In genomic region chr19:46523131-46523479, GRCm38 (mm10) we compare ENCODE assay signal across 7 mouse cellular contexts. TPM values are rescaled to one million over a fixed set of nuclear protein-coding genes. Genes with fewer than 3 reads are reported as not detected.
A peak's percentile ranks its signal among the peaks of the same experiment; 100 is the strongest.
DNase-seq lines count a peak whose midpoint lies in the region; ATAC-seq and TF ChIP-seq lines count a peak whose summit lies in the region.

No protein-coding gene starts in this region.

- peak overlapping the region; percentile 81 for H3K27ac ChIP-seq in lung, embryonic 14.5 days (ENCODE audit: low read depth)
- H3K27ac ChIP-seq in forebrain, embryonic 12.5 days: peak overlapping the region; percentile 95
- 0 out of 2 replicates have a peak overlapping the region, but pooled peaks have one; percentile 33 for H3K27ac ChIP-seq in limb, embryonic 14.5 days (replicated peaks; ENCODE audit: low read depth, low read length)
- H3K27ac ChIP-seq in stomach, embryonic 16.5 days (ENCODE audit: low read length): peak overlapping the region; percentile 83

- H3K4me2 ChIP-seq in lung, embryonic 14.5 days: peak overlapping the region; percentile 61
- peak overlapping the region; percentile 54 for H3K4me2 ChIP-seq in forebrain, embryonic 12.5 days
- peak overlapping the region; percentile 39 for H3K4me2 ChIP-seq in limb, embryonic 14.5 days (replicated peaks; ENCODE audit: low read depth, low read length, severe bottlenecking)
- peak overlapping the region; percentile 50 for H3K4me2 ChIP-seq in stomach, embryonic 16.5 days (ENCODE audit: low read depth, low read length)

- no peak for ATAC-seq in lung, embryonic 14.5 days (ENCODE audit: insufficient read depth)
- no peak for ATAC-seq in forebrain, embryonic 12.5 days (ENCODE audit: low FRiP score)
- ATAC-seq in limb, embryonic 14.5 days (ENCODE audit: low FRiP score, low read depth): no peak
- ATAC-seq in stomach, embryonic 16.5 days (ENCODE audit: insufficient read depth, low FRiP score): no peak

- DNase-seq in lung, embryonic 14.5 days: peak; percentile 52
- DNase-seq in lung, postnatal 36 days: no peak
- no peak for DNase-seq in limb, embryonic 14.5 days (ENCODE audit: low spot score)
- DNase-seq in left cerebral cortex, postnatal 36 days (ENCODE audit: low spot score in 2 of 2): no peak
- no peak for DNase-seq in kidney, postnatal 25 days

- H3K36me3 ChIP-seq in lung, embryonic 14.5 days (ENCODE audit: insufficient read depth): no peaks in the 10 kb centered on the region
- no peaks in the 10 kb centered on the region for H3K36me3 ChIP-seq in forebrain, embryonic 12.5 days (replicated peaks)
- no peaks in the 10 kb centered on the region for H3K36me3 ChIP-seq in limb, embryonic 14.5 days (ENCODE audit: control insufficient read depth, insufficient read depth, low read length)
- H3K36me3 ChIP-seq in stomach, embryonic 16.5 days (ENCODE audit: control insufficient read depth, insufficient read depth, low read length): no peaks in the 10 kb centered on the region

- TF ChIP-seq CTCF in lung, embryonic 14.5 days (IDR thresholded peaks at IDR 0.05; ENCODE audit: low read depth): no peak

- no peaks in the 10 kb centered on the region for H3K27me3 ChIP-seq in lung, embryonic 14.5 days (ENCODE audit: insufficient read depth, low read length)
- H3K27me3 ChIP-seq in forebrain, embryonic 12.5 days: no peaks in the 10 kb centered on the region
- H3K27me3 ChIP-seq in limb, embryonic 14.5 days (ENCODE audit: control insufficient read depth, insufficient read depth, low read length): no peaks in the 10 kb centered on the region
- no peaks in the 10 kb centered on the region for H3K27me3 ChIP-seq in stomach, embryonic 16.5 days (ENCODE audit: control insufficient read depth, insufficient read depth, low read length)

- H3K4me3 ChIP-seq in lung, embryonic 14.5 days (ENCODE audit: low read depth, low read length): peak overlapping the region; percentile 14; the same call in 1 of the 2 replicates
- peak overlapping the region; percentile 25; the same call in 1 of the 2 replicates for H3K4me3 ChIP-seq in forebrain, embryonic 12.5 days (replicated peaks)
- H3K4me3 ChIP-seq in limb, embryonic 14.5 days (replicated peaks; ENCODE audit: low read length): no peak overlapping the region
- H3K4me3 ChIP-seq in stomach, embryonic 16.5 days (replicated peaks; ENCODE audit: low read length): no peak overlapping the region

- H3K4me1 ChIP-seq in lung, embryonic 14.5 days (ENCODE audit: insufficient read depth): peaks cover 35% of the 10 kb centered on the region
- peaks cover 72% of the 10 kb centered on the region for H3K4me1 ChIP-seq in forebrain, embryonic 12.5 days
- H3K4me1 ChIP-seq in limb, embryonic 14.5 days (ENCODE audit: control insufficient read depth, insufficient read depth, low read length): peaks cover 61% of the 10 kb centered on the region
- H3K4me1 ChIP-seq in stomach, embryonic 16.5 days (ENCODE audit: control insufficient read depth, insufficient read depth, low read length): peaks cover 55% of the 10 kb centered on the region

- intact Hi-C loops in left cerebral cortex, postnatal 36 days (cut with DNase I): no loop called here

- H3K9ac ChIP-seq in lung, embryonic 14.5 days: no peak overlapping the region
- H3K9ac ChIP-seq in forebrain, embryonic 12.5 days: peak overlapping the region; percentile 45; the same call in 1 of the 2 replicates
- H3K9ac ChIP-seq in limb, embryonic 14.5 days (ENCODE audit: low read depth, low read length, severe bottlenecking): no peak overlapping the region
- H3K9ac ChIP-seq in stomach, embryonic 16.5 days (ENCODE audit: low read length): peak overlapping the region; percentile 56; the same call in 1 of the 2 replicates

- TF ChIP-seq POLR2A in limb, embryonic 14.5 days (IDR thresholded peaks at IDR 0.05; ENCODE audit: borderline replicate concordance, extremely low read depth, insufficient read depth, insufficient read length): no peak

- no peaks in the 10 kb centered on the region for H3K9me3 ChIP-seq in lung, embryonic 14.5 days (ENCODE audit: low read depth, low read length)
- no peaks in the 10 kb centered on the region for H3K9me3 ChIP-seq in forebrain, embryonic 12.5 days
- no peaks in the 10 kb centered on the region for H3K9me3 ChIP-seq in limb, embryonic 14.5 days (ENCODE audit: control insufficient read depth, low read length)
- no peaks in the 10 kb centered on the region for H3K9me3 ChIP-seq in stomach, embryonic 16.5 days (replicated peaks; ENCODE audit: control insufficient read depth, low read length)

RNA-seq across cellular contexts. Expression of gene Trim8, which starts 21.6 kb away (rescaled TPM):
- polyA plus RNA-seq in lung, embryonic 14.5 days (2014; fragmentation: Nextera tagmentation; extraction: Ambion mirVana): 28.3 and 31.0 TPM in 2 replicates
- 33.9 and 35.1 TPM in 2 replicates for polyA plus RNA-seq in forebrain, embryonic 12.5 days (2016; fragmentation: Nextera tagmentation; extraction: Ambion mirVana)
- 22.7 and 32.5 TPM in 2 replicates for polyA plus RNA-seq in limb, embryonic 14.5 days (2012; rRNA removed)
- 21.5 and 23.1 TPM in 2 replicates for polyA plus RNA-seq in limb, embryonic 14.5 days (2014; fragmentation: Nextera tagmentation; extraction: Ambion mirVana)
- polyA plus RNA-seq in stomach, embryonic 16.5 days (2015; fragmentation: Nextera tagmentation; extraction: Ambion mirVana): 11.8 and 16.2 TPM in 2 replicates
- total RNA-seq in left cerebral cortex, postnatal 36 days (2021): 100 to 1,000 TPM; 109 to 114 TPM

RNA-seq across cellular contexts. Expression of gene Arl3, which starts 49.9 kb away (rescaled TPM):
- polyA plus RNA-seq in lung, embryonic 14.5 days (2014; fragmentation: Nextera tagmentation; extraction: Ambion mirVana): 78.6 and 85.4 TPM in 2 replicates
- 216 and 224 TPM in 2 replicates for polyA plus RNA-seq in forebrain, embryonic 12.5 days (2016; fragmentation: Nextera tagmentation; extraction: Ambion mirVana)
- 93.0 and 120 TPM in 2 replicates for polyA plus RNA-seq in limb, embryonic 14.5 days (2012; rRNA removed)
- 87.2 and 97.8 TPM in 2 replicates for polyA plus RNA-seq in limb, embryonic 14.5 days (2014; fragmentation: Nextera tagmentation; extraction: Ambion mirVana)
- 98.1 and 105 TPM in 2 replicates for polyA plus RNA-seq in stomach, embryonic 16.5 days (2015; fragmentation: Nextera tagmentation; extraction: Ambion mirVana)
- 100 to 1,000 TPM; 112 to 120 TPM for total RNA-seq in left cerebral cortex, postnatal 36 days (2021)

RNA-seq across cellular contexts. Expression of gene Sfxn2, which starts 50.1 kb away (rescaled TPM):
- polyA plus RNA-seq in lung, embryonic 14.5 days (2014; fragmentation: Nextera tagmentation; extraction: Ambion mirVana): 22.2 and 24.9 TPM in 2 replicates
- polyA plus RNA-seq in forebrain, embryonic 12.5 days (2016; fragmentation: Nextera tagmentation; extraction: Ambion mirVana): 12.2 and 14.6 TPM in 2 replicates
- 26.4 and 26.7 TPM in 2 replicates for polyA plus RNA-seq in limb, embryonic 14.5 days (2012; rRNA removed)
- polyA plus RNA-seq in limb, embryonic 14.5 days (2014; fragmentation: Nextera tagmentation; extraction: Ambion mirVana): 21.2 and 22.0 TPM in 2 replicates
- polyA plus RNA-seq in stomach, embryonic 16.5 days (2015; fragmentation: Nextera tagmentation; extraction: Ambion mirVana): 16.6 and 19.3 TPM in 2 replicates
- total RNA-seq in left cerebral cortex, postnatal 36 days (2021): 1 to 10 TPM; 4.3 to 7.1 TPM

Comparison
In these comparisons a context has a peak if more than half of its experiments do, and no peak if none do; other contexts are left out.
1. H3K27ac ChIP-seq: peak in every context shown above with its lines; median percentile 95 in forebrain, embryonic 12.5 days; 83 in stomach, embryonic 16.5 days; 81 in lung, embryonic 14.5 days; 33 in limb, embryonic 14.5 days.
2. H3K4me3 ChIP-seq: peak in lung, embryonic 14.5 days (single experiment) and forebrain, embryonic 12.5 days (single experiment); none in limb, embryonic 14.5 days (single experiment) and stomach, embryonic 16.5 days (single experiment).
3. H3K9ac ChIP-seq: peak in forebrain, embryonic 12.5 days (single experiment) and stomach, embryonic 16.5 days (single experiment); none in lung, embryonic 14.5 days (single experiment) and limb, embryonic 14.5 days (single experiment).
4. Peak in every context shown above with its lines, with median percentiles within 50 percentile points of each other: H3K4me2 ChIP-seq.